Mouse (Mus musculus): Measurements from ENCODE around the gene Tet3.

The Tet3 gene

GRCm38 (mm10) chr6:83440197-83440509 lies 18.7 kb downstream of the Tet3 start:
- DNase-seq (ENCODE audit: low read depth, low spot score) = no peak

- DNase-seq (ENCODE audit: low read depth, low spot score) = no peak
These were observed 19.1 kb downstream of the Tet3 start for GRCm38 (mm10) chr6:83439781-83440180.

- no peak for DNase-seq (ENCODE audit: low read depth, low spot score)
These were observed 19.6 kb downstream of the Tet3 start for GRCm38 (mm10) chr6:83439119-83439767.

- DNase-seq (ENCODE audit: low read depth, low spot score) = no peak
These were observed 20.3 kb downstream of the Tet3 start for GRCm38 (mm10) chr6:83438584-83438983.

- DNase-seq (ENCODE audit: low read depth, low spot score) = no peak
These were observed 21.1 kb downstream of the Tet3 start for GRCm38 (mm10) chr6:83437802-83438201.

GRCm38 (mm10) chr6:83437225-83437624 lies 21.7 kb downstream of the Tet3 start:
- DNase-seq (ENCODE audit: low read depth, low spot score) = no peak

GRCm38 (mm10) chr6:83436547-83436946 lies 22.3 kb downstream of the Tet3 start:
- DNase-seq (ENCODE audit: low read depth, low spot score) = no peak

GRCm38 (mm10) chr6:83435174-83435573 lies 23.7 kb downstream of the Tet3 start:
- no peak for DNase-seq (ENCODE audit: low read depth, low spot score)

GRCm38 (mm10) chr6:83433546-83433945 lies 25.3 kb downstream of the Tet3 start:
- DNase-seq (ENCODE audit: low read depth, low spot score) = no peak

- no peak for DNase-seq (ENCODE audit: low read depth, low spot score)
These were observed 25.9 kb downstream of the Tet3 start for GRCm38 (mm10) chr6:83432966-83433365.

GRCm38 (mm10) chr6:83427968-83428731 lies 30.7 kb downstream of the Tet3 start:
- DNase-seq (ENCODE audit: low read depth, low spot score) = no peak

GRCm38 (mm10) chr6:83427512-83427911 lies 31.4 kb downstream of the Tet3 start:
- DNase-seq (ENCODE audit: low read depth, low spot score) = no peak

GRCm38 (mm10) chr6:83426576-83426975 lies 32.3 kb downstream of the Tet3 start:
- DNase-seq (ENCODE audit: low read depth, low spot score) = no peak

GRCm38 (mm10) chr6:83424053-83424404 lies 34.9 kb downstream of the Tet3 start:
- no peak for DNase-seq (ENCODE audit: low read depth, low spot score)

- no peak for DNase-seq (ENCODE audit: low read depth, low spot score)
These were observed 35.4 kb downstream of the Tet3 start for GRCm38 (mm10) chr6:83423400-83424052.

GRCm38 (mm10) chr6:83421866-83422649 lies 36.8 kb downstream of the Tet3 start:
- DNase-seq (ENCODE audit: low read depth, low spot score) = no peak

GRCm38 (mm10) chr6:83419516-83419915 lies 39.4 kb downstream of the Tet3 start:
- no peak for DNase-seq (ENCODE audit: low read depth, low spot score)

- DNase-seq (ENCODE audit: low read depth, low spot score) = no peak
These were observed 41.4 kb downstream of the Tet3 start for GRCm38 (mm10) chr6:83417531-83417930.

- DNase-seq (ENCODE audit: low read depth, low spot score) = no peak
These were observed 41.8 kb downstream of the Tet3 start for GRCm38 (mm10) chr6:83417104-83417502.

GRCm38 (mm10) chr6:83416261-83417103 lies 42.4 kb downstream of the Tet3 start:
- no peak for DNase-seq (ENCODE audit: low read depth, low spot score)

- no peak for DNase-seq (ENCODE audit: low read depth, low spot score)
These were observed 43.4 kb downstream of the Tet3 start for GRCm38 (mm10) chr6:83415356-83415940.
